Mouse (Mus musculus) thymus, adult 2 months (tissue): Measurements from ENCODE around the gene Pla2g5. TPM values are rescaled to one million over a fixed set of nuclear protein-coding genes. Genes with fewer than 3 reads are reported as not detected.

Experiments used
- DNase-seq: peaks from one replicate; pipeline ENCODE4 v3.0.0; 2021
- H3K27ac ChIP-seq: fragments of 200-500 bp; 2 replicates; pipeline ENCODE4 v1.5.1; 2012; ENCODE audit warnings: low read length, control low read depth; ENCODE audit not compliant: control insufficient read depth, insufficient read depth
- H3K27me3 ChIP-seq: fragments of 200-500 bp; 2 replicates; pipeline ENCODE4 v1.6.1; 2012; ENCODE audit warnings: mild to moderate bottlenecking, low read length, moderate library complexity, mixed read lengths; ENCODE audit not compliant: control insufficient read depth, insufficient read depth
- H3K36me3 ChIP-seq: fragments of 200-500 bp; 2 replicates; pipeline ENCODE4 v1.6.1; 2012; ENCODE audit warnings: mild to moderate bottlenecking, low read length, moderate library complexity; ENCODE audit not compliant: control insufficient read depth, insufficient read depth
- H3K4me1 ChIP-seq: fragments of 200-500 bp; replicated peaks from 2 replicates; pipeline ENCODE4 v1.6.1; 2012; ENCODE audit warnings: low read length; ENCODE audit not compliant: control insufficient read depth, insufficient read depth
- H3K4me3 ChIP-seq: fragments of 200-500 bp; 2 replicates; pipeline ENCODE4 v1.5.1; 2012; ENCODE audit warnings: mild to moderate bottlenecking, low read length, control low read depth, moderate library complexity; ENCODE audit not compliant: control insufficient read depth, insufficient read depth
- CTCF ChIP-seq: fragments of 200-500 bp; IDR thresholded peaks from 2 replicates; pipeline ENCODE4 v1.5.1; 2012; ENCODE audit warnings: mild to moderate bottlenecking, control low read depth, low read length, moderate library complexity, borderline replicate concordance; ENCODE audit not compliant: control insufficient read depth, poor library complexity, insufficient read depth; ENCODE audit errors: extremely low read depth
- POLR2A ChIP-seq: fragments of 200-500 bp; IDR thresholded peaks from 2 replicates; pipeline ENCODE4 v1.6.1; 2012; ENCODE audit warnings: mild to moderate bottlenecking, low read length, control low read depth, moderate library complexity; ENCODE audit not compliant: control insufficient read depth, poor library complexity, insufficient read depth; ENCODE audit errors: extremely low read depth
- WGBS: fragments of 180-500 bp; shearing (Covaris S2); methylation state at CpG from one replicate; pipeline ENCODE4 v1.1.7; 2018; 5-methylcytosine and 5-hydroxymethylcytosine counted together
- polyA plus RNA-seq: library from polyadenylated mRNA; depleted of rRNA; stranded (reverse); fragments of >200 nt; gene quantifications from 2 replicates; pipeline ENCODE4 v1.2.3, GENCODE M21; 2012

The Pla2g5 gene
- polyA plus RNA-seq, 1 experiment, result 11.5 TPM

GRCm38 (mm10) chr4:138792599-138792998, 70.7 kb downstream of the Pla2g5 start:
- DNase-seq, result no peak
- H3K4me3 ChIP-seq, result no peak overlapping the region

DNA sequence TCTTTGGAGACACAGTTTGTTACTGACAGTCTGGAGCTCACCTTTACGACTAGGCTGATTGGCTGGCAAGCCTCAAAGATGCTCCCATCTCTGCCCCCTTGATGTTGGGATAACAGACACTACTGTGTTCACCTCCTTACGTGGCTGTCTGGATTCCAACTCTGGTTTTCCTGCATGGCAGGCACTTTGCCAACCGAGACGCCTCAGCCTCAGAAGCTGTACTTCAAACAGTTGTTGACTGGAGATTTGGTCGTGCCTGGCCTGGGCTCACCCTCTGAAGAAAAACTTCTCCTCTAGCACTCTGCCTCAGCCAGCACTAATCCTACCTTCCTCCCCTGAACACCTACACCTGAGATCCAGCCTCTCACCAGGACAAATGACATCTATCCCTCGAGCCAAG, 71.8 kb downstream of the Pla2g5 start:
- Histone ChIP-seq H3K27ac (no peak overlapping the region), H3K27me3 (no peaks in the 10 kb centered on the region), H3K4me3 (no peak overlapping the region), H3K4me1 (0 out of 2 replicates have a peak, but pooled peaks cover under 1% of the 10 kb centered on the region), H3K36me3 (no peaks in the 10 kb centered on the region)
- DNase-seq, result no peak
- 71% methylated on average over 6 of the region's 6 CpGs for WGBS
- TF ChIP-seq CTCF, result no peak
- no peak for TF ChIP-seq POLR2A

More at GRCm38 (mm10) chr4:138792599-138792998, 70.7 kb downstream of the Pla2g5 start:
- WGBS, result 42% methylated on average over 9 of the region's 9 CpGs
- TF ChIP-seq CTCF (no peak), POLR2A (no peak)
- H3K27ac ChIP-seq, result no peak overlapping the region
- H3K36me3 ChIP-seq, result no peaks in the 10 kb centered on the region
- 0 out of 2 replicates have a peak, but pooled peaks cover 2% of the 10 kb centered on the region for H3K4me1 ChIP-seq
- H3K27me3 ChIP-seq, result no peaks in the 10 kb centered on the region

DNA sequence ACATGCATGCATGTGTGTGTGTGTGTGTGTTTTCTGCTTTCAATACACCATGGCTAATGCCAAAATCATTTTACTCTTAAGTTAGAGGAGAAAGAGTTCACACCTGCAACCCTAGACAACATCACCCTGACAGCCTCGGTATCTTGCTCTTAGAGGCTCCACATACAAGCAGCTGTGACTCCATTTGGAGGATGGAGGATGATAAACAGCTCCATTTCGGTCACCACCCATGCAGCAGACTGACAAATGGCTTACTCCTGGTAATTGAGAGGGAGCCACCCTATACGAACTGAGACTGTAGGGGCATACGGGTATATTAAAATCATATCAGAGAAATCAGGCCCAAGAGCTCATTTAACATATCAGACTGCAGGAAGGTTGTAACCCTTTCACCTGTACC, 74.9 kb downstream of the Pla2g5 start:
- H3K4me1 ChIP-seq, result no peaks in the 10 kb centered on the region
- no peak for TF ChIP-seq CTCF
- no peak for TF ChIP-seq POLR2A
- H3K36me3 ChIP-seq, result no peaks in the 10 kb centered on the region
- H3K4me3 ChIP-seq, result no peak overlapping the region
- 84% methylated on average over 4 of the region's 4 CpGs for WGBS
- no peak overlapping the region for H3K27ac ChIP-seq
- no peaks in the 10 kb centered on the region for H3K27me3 ChIP-seq
- DNase-seq, result no peak

GRCm38 (mm10) chr4:138786141-138786540, 77.1 kb downstream of the Pla2g5 start:
- Histone ChIP-seq H3K36me3 (no peaks in the 10 kb centered on the region), H3K4me3 (no peak overlapping the region), H3K4me1 (no peaks in the 10 kb centered on the region), H3K27me3 (no peaks in the 10 kb centered on the region), H3K27ac (no peak overlapping the region)
- TF ChIP-seq POLR2A (no peak), CTCF (no peak)
- 4% methylated on average over 4 of the region's 4 CpGs for WGBS
- DNase-seq, result no peak

DNA sequence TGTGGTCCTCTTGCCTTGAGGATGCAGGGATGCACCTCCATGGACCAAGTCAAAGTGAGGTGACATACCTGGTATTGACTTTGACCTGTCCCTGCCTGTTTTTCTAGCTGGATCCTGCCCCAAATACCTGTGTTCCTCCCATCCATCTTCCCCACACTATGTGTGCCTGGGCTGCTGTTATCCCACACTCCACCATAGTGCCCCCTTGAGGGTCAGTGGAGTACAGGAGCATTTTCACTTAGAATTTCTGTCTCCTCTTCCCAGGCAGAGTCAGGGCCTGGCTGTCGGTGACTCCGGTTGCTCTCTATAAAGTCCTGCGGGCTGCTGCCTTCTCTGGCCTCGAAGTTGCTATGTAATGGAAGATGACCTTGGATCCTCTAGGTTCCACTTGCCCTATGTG, 77.6 kb downstream of the Pla2g5 start:
- no peak for DNase-seq
- Histone ChIP-seq H3K4me3 (no peak overlapping the region), H3K4me1 (no peaks in the 10 kb centered on the region), H3K27me3 (no peaks in the 10 kb centered on the region), H3K27ac (no peak overlapping the region), H3K36me3 (no peaks in the 10 kb centered on the region)
- no peak for TF ChIP-seq POLR2A
- TF ChIP-seq CTCF, result no peak
- WGBS, result 23% methylated on average over 4 of the region's 4 CpGs

DNA sequence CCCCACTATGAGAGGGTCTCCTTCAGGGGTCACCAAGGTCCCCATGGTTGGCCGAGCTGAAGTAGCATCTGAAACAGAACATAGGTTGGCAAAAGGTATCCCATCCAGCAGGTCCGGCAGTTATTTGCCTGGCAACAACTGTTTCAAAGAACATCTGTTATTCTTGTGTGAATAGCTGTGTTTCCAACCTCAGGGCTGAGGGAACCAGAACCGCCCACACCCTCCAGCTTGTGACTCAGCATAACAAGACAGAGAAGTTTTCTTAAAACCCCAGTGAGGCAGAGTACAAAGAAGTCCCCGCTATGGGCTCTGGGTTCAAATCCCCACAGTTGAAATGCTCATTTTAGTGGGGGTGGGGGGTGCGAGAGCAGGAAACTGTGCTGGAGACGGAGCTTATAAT, 81.2 kb downstream of the Pla2g5 start:
- whole genome bisulfite sequencing, result 78% methylated on average over 6 of the region's 6 CpGs
- Histone ChIP-seq H3K4me3 (no peak overlapping the region), H3K27me3 (no peaks in the 10 kb centered on the region), H3K4me1 (no peaks in the 10 kb centered on the region), H3K27ac (no peak overlapping the region), H3K36me3 (no peaks in the 10 kb centered on the region)
- no peak for DNase-seq
- TF ChIP-seq CTCF (no peak), POLR2A (no peak)

DNA sequence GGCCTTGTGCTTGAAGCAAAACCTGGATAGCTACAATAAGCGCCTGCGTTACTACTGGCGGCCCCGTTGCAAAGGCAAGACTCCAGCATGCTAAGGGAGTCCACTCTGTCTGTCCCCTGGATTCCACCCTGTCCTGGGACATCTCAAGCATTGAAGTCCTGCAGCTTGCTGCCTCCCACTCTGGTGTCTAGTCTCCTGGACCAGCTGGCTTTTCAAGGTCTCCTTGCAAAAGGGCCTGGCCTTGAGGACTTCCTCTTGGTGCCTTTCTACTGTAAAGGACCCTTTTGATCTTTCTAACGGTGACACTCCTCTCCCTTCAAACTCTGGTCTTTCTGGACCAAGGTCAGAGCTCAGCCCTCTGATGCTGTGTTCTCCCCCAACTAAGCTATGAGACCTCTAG, 83.0 kb downstream of the Pla2g5 start:
- no peak for DNase-seq
- no peaks in the 10 kb centered on the region for H3K27me3 ChIP-seq
- H3K27ac ChIP-seq, result no peak overlapping the region
- no peak for TF ChIP-seq POLR2A
- no peak for TF ChIP-seq CTCF
- H3K4me1 ChIP-seq, result no peaks in the 10 kb centered on the region
- no peaks in the 10 kb centered on the region for H3K36me3 ChIP-seq
- 86% methylated on average over 5 of the region's 5 CpGs for WGBS
- no peak overlapping the region for H3K4me3 ChIP-seq
